Mouse (Mus musculus) stomach, postnatal 0 days (tissue): ENCODE data around the gene Slc6a1. TPM values are rescaled to one million over a fixed set of nuclear protein-coding genes. Genes with fewer than 3 reads are reported as not detected.
"Not testable (repeated sequence)": the region's sequence is repeated elsewhere in the genome, so short reads cannot be mapped to it uniquely, and the experiment has no call there.

Source experiments
- ATAC-seq: fragments of 200-750 bp; cut with Nextera tagmentation; 2 replicates; pipeline ENCODE4 v1.8.0; 2017; ENCODE audit not compliant: low FRiP score, low TSS enrichment
- DNase-seq: peaks from one replicate; pipeline ENCODE4 v3.0.0-alpha.2; 2016; ENCODE audit warnings: low spot score
- H3K27ac ChIP-seq: fragments of 300-500 bp; sonication (generic); replicated peaks from 2 replicates; pipeline ENCODE4 v1.5.1; 2014; ENCODE audit warnings: mild to moderate bottlenecking, control low read depth
- H3K27me3 ChIP-seq: fragments of 300-500 bp; sonication (generic); 2 replicates; pipeline ENCODE4 v1.6.1; 2014; ENCODE audit warnings: low read length; ENCODE audit not compliant: control insufficient read depth, insufficient read depth
- H3K36me3 ChIP-seq: fragments of 300-500 bp; sonication (generic); 2 replicates; pipeline ENCODE4 v1.6.1; 2014; ENCODE audit warnings: low read length, mixed read lengths; ENCODE audit not compliant: control insufficient read depth, insufficient read depth
- H3K4me1 ChIP-seq: fragments of 300-500 bp; sonication (generic); replicated peaks from 2 replicates; pipeline ENCODE4 v1.6.1; 2014; ENCODE audit warnings: antibody characterized with exemption; ENCODE audit not compliant: control insufficient read depth, insufficient read depth
- H3K4me2 ChIP-seq: fragments of 300-500 bp; sonication (generic); replicated peaks from 2 replicates; pipeline ENCODE4 v1.6.1; 2014; ENCODE audit warnings: low read depth, mild to moderate bottlenecking, control low read depth, moderate library complexity
- H3K4me3 ChIP-seq: fragments of 300-500 bp; sonication (generic); 2 replicates; pipeline ENCODE4 v1.5.1; 2014; ENCODE audit warnings: low read depth, low read length, control low read depth
- H3K9ac ChIP-seq: fragments of 300-500 bp; sonication (generic); 2 replicates; pipeline ENCODE4 v1.6.1; 2014; ENCODE audit warnings: mild to moderate bottlenecking, low read length, control low read depth, mixed read lengths
- H3K9me3 ChIP-seq: fragments of 300-500 bp; sonication (generic); 2 replicates; pipeline ENCODE4 v1.6.1; 2016; ENCODE audit warnings: low read length; ENCODE audit not compliant: control insufficient read depth
- CTCF ChIP-seq: IDR thresholded peaks from 2 replicates; pipeline ENCODE4 v1.5.1; 2016; ENCODE audit warnings: antibody characterized with exemption, low read depth, mild to moderate bottlenecking, moderate library complexity
- EP300 ChIP-seq: optimal IDR thresholded peaks from 2 replicates; pipeline ENCODE3; 2016; ENCODE audit warnings: antibody characterized with exemption
- WGBS: fragments of 180-500 bp; shearing (Covaris S2); extraction: QIAGEN DNeasy Blood & Tissue Kit; methylation state at CpG from one replicate; pipeline ENCODE4 v1.1.7; 2014; 5-methylcytosine and 5-hydroxymethylcytosine counted together
- polyA plus RNA-seq: library from polyadenylated mRNA; unstranded; fragments of >200 nt; fragmentation: Nextera tagmentation; extraction: Ambion mirVana; gene quantifications from 2 replicates; pipeline ENCODE4 v1.2.1, GENCODE M21; 2015

Gene Slc6a1
- polyA plus RNA-seq, 1 experiment from 2014 or later: not detected

DNA sequence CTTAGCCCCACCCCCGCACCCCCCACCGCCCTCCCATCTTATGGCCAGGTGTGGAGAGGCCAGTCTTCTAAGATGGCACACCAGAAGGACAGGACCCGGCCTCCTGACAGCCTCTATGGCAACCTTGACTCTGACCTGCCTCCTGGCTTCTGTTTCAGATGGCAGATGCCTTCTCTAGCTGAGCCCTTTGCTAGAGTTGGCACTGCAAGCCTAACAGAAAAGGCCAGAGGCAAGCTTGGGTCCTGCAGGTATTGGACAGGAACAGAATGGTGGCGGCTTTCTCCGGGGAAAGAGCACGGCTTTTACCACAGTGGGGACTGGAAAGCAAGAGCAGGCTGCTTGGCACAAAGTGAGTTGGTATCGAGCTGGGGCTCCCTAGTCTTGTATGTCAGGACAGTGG lies 49.5 kb downstream of the Slc6a1 start:
- no peaks in the 10 kb centered on the region for H3K4me1 ChIP-seq
- H3K36me3 ChIP-seq: no peaks in the 10 kb centered on the region
- no peaks in the 10 kb centered on the region for H3K9me3 ChIP-seq
- TF ChIP-seq CTCF: no peak
- TF ChIP-seq EP300: no peak
- H3K4me3 ChIP-seq: no peak overlapping the region
- no peak overlapping the region for H3K9ac ChIP-seq
- H3K27ac ChIP-seq: no peak overlapping the region
- no peak overlapping the region for H3K4me2 ChIP-seq
- no peak for ATAC-seq
- 89% methylated on average over 7 of the region's 7 CpGs for WGBS
- no peak for DNase-seq
- H3K27me3 ChIP-seq: no peaks in the 10 kb centered on the region

DNA sequence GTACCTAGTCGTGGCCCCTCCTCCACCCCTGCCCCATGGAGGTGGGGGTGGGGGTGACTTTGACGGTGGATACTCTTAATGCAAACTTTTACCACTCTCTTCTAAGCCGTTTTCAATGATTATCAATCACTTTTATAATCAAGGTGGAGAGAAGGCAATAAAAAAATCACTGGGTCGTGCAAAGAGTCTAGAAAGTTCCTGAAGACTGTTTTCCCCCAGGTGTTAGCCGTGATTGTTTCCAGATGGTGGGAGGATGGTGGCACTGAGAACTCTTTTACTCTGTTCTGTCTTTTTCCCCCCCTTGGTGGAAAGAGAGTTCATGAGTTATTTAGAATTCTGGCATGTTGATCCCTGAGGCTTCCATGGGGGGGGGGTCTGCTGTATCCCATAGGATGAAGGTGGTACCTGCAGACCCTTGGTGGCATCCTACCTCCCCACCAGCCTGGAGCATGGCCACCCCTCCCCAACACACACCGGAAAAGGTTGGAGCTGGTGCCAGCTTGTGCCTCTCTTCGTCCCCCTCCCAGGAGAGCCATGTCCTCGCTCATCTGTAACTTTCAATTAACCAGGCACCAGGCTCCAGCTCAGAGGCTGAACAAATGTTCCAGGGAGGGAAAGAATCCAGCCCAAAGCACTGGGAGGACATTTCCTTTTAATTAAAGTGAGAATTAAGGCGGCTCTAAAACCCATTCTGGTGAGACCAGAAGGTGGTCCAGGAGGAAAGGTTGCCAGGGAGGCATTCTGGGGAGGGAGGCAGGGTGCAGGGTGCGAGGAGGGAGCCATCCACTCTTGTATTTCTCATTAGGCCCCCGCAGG lies 53.9 kb downstream of the Slc6a1 start:
- H3K9ac ChIP-seq: no peak overlapping the region
- H3K9me3 ChIP-seq: no peaks in the 10 kb centered on the region
- no peak for DNase-seq
- no peak overlapping the region for H3K4me2 ChIP-seq
- 48% methylated on average over 11 of the region's 11 CpGs for WGBS
- no peak overlapping the region for H3K27ac ChIP-seq
- TF ChIP-seq CTCF: no peak
- no peak for TF ChIP-seq EP300
- ATAC-seq: no peak
- no peaks in the 10 kb centered on the region for H3K27me3 ChIP-seq
- no peak overlapping the region for H3K4me3 ChIP-seq
- H3K4me1 ChIP-seq: no peaks in the 10 kb centered on the region
- H3K36me3 ChIP-seq: no peaks in the 10 kb centered on the region

DNA sequence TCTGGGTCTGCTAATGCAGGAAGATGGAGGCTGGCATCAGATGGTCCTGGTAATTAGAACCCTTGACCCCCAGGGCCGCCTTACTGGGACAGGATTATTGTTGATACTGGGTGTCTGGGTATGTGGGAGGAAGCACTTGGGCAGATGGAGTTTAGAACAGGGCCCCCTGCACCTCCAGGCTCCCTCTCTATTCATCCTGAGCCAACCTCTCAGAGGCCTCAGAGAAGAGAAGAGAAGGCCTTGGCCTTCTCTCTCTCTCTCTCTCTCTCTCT lies 54.4 kb downstream of the Slc6a1 start:
- DNase-seq: no peak
- Histone ChIP-seq H3K4me3 (no peak overlapping the region), H3K27ac (no peak overlapping the region), H3K4me1 (no peaks in the 10 kb centered on the region), H3K9me3 (no peaks in the 10 kb centered on the region), H3K9ac (no peak overlapping the region), H3K36me3 (no peaks in the 10 kb centered on the region), H3K27me3 (no peaks in the 10 kb centered on the region), H3K4me2 (no peak overlapping the region)
- ATAC-seq: no peak
- no peak for TF ChIP-seq EP300
- TF ChIP-seq CTCF: no peak
- 55% methylated on average over 1 of the region's 1 CpGs for WGBS

DNA sequence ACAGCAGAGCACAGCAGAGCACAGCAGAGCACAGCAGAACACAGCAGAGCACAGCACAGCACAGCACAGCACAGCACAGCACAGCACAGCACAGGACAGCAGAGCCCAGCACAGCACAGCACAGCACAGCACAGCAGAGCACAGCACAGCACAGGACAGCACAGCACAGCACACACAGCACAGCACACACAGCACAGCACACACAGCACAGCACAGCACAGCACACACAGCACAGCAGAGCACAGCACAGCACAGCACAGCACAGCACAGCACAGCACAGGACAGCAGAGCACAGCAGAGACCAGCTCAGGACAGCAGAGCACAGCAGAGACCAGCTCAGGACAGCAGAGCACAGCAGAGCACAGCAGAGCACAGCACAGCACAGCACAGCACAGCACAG lies 58.9 kb downstream of the Slc6a1 start:
- not testable (repeated sequence) for H3K27me3 ChIP-seq, H3K36me3 ChIP-seq, H3K9ac ChIP-seq, H3K9me3 ChIP-seq, H3K4me1 ChIP-seq, H3K4me3 ChIP-seq, H3K4me2 ChIP-seq, H3K27ac ChIP-seq, DNase-seq, ATAC-seq

DNA sequence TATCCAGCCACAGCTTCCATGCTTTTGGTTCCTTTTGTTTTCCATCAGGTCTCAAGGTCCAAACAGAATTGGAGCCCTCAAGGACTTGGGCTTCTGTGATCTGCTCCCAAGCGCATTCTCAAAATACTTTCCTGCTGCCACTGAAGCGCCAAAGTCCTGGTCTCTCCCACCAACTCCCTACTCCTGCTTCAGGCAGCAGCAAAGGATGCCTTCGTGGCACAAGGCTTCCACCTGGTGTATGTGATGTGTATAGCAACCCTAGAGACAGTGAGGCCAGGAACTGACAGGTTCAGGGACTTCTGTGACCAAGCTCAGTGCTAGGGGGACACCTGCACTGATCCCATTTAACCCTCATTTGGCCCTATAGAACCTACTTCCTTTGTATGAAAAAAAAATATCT lies 61.3 kb downstream of the Slc6a1 start:
- DNase-seq (peak; percentile 23), ATAC-seq (no peak)
- Histone ChIP-seq H3K27ac (no peak overlapping the region), H3K36me3 (no peaks in the 10 kb centered on the region), H3K4me2 (no peak overlapping the region), H3K4me3 (no peak overlapping the region), H3K9ac (no peak overlapping the region), H3K9me3 (no peaks in the 10 kb centered on the region), H3K4me1 (no peaks in the 10 kb centered on the region), H3K27me3 (no peaks in the 10 kb centered on the region)
- WGBS: 18% methylated on average over 3 of the region's 3 CpGs
- TF ChIP-seq CTCF: peak; percentile 90
- TF ChIP-seq EP300: no peak

DNA sequence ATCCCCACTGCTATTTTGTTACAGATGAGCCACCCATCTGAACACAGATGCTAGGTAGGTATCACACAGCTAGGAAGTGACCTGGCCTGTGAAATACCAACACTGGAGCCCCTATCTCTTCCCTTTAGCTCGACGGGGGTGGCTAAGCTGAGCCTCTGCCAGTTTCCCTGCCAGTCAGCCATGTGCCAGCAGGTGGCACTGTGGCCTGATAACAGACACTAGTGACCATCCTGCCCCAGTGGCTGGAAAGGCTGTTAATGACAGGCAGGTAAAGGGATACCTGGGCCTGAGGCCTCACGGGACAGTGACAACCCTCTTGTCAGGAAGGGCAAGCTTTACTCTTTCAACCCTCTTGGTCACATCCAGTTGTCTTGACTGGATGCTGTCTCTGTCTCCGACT lies 62.7 kb downstream of the Slc6a1 start:
- H3K9ac ChIP-seq: no peak overlapping the region
- whole genome bisulfite sequencing: 35% methylated on average over 4 of the region's 4 CpGs
- H3K27me3 ChIP-seq: no peaks in the 10 kb centered on the region
- H3K36me3 ChIP-seq: no peaks in the 10 kb centered on the region
- H3K27ac ChIP-seq: no peak overlapping the region
- no peak for ATAC-seq
- H3K9me3 ChIP-seq: no peaks in the 10 kb centered on the region
- no peak overlapping the region for H3K4me3 ChIP-seq
- no peaks in the 10 kb centered on the region for H3K4me1 ChIP-seq
- TF ChIP-seq CTCF (peak; percentile 87), EP300 (no peak)
- DNase-seq: peak; percentile 59
- no peak overlapping the region for H3K4me2 ChIP-seq
